In the genomic region with DNA sequence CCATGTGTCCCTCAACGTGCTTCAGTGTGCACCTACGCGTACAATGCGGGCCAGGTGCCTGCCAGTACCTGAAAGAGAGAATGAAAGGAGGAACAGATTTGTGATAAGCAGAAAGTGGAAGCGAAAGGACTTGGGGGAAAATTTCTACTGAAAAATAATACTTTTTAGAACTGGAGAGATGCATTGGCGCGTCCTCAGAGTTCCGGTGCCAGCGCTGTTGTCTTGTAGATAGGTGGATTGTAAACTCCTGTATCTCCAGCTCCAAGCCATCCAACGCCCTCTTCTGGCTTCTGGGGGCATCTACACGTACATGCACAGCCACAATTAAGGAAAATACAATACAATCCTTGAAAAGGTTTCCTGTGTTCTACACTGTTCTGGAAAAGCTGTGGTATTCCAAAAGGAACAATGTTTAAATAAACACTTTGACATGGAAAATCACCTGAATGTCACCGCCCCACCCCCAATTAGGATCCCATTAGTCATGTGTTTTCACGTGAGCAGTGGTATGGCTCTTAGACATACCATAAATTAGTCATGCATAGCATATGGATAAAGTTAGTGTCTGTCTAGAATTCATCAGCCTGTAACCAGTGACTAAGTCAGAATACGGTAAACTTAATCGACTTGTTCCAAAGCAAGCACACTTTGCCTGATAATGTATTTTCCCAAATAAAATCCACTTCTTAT, we compare ENCODE assay signal across 12 mouse cellular contexts.
DNase-seq lines count a peak whose midpoint lies in the region; ATAC-seq and TF ChIP-seq lines count a peak whose summit lies in the region.
"Had no signal": no experiment of that assay in that cellular context is flagged by ENCODE, and none has a peak within 500 bp of the region (broad histone marks: within the 10 kb centered on the region; RNA-seq: fewer than 3 reads in every experiment).

No protein-coding gene starts in this region.

- no peak for TF ChIP-seq POLR2A in kidney, adult 2 months (IDR thresholded peaks at IDR 0.05; ENCODE audit: low read depth, low read length)

- no peak overlapping the region for H3K4me3 ChIP-seq in kidney, adult 2 months (ENCODE audit: insufficient read depth, low read depth, low read length)
- H3K4me3 ChIP-seq in G1E (ENCODE audit: low read depth, low read length) = no peak overlapping the region
- no peak overlapping the region for H3K4me3 ChIP-seq in forebrain, embryonic 12.5 days (replicated peaks)
- H3K4me3 ChIP-seq: forebrain, embryonic 10.5 days; midbrain, embryonic 13.5 days; neural tube, embryonic 15.5 days had no signal

- no peak overlapping the region for H3K9ac ChIP-seq in forebrain, embryonic 12.5 days
- H3K9ac ChIP-seq: midbrain, embryonic 13.5 days; neural tube, embryonic 15.5 days had no signal

- H3K4me2 ChIP-seq in forebrain, embryonic 12.5 days = no peak overlapping the region
- H3K4me2 ChIP-seq: midbrain, embryonic 13.5 days; neural tube, embryonic 15.5 days had no signal

- DNase-seq in kidney, adult 2 months = no peak
- DNase-seq in kidney, postnatal 25 days = no peak
- DNase-seq in A20 (ENCODE audit: low read depth, low spot score) = peak; percentile 74
- DNase-seq in G1E (ENCODE audit: low spot score) = no peak
- peak; percentile 47 for DNase-seq in naive thymus-derived CD4-positive, alpha-beta T cell, adult 2 months (ENCODE audit: low read depth)
- DNase-seq in gastrocnemius, postnatal 25 days = no peak
- DNase-seq in heart, adult 8-10 months (ENCODE audit: low spot score) = no peak
- DNase-seq: kidney, adult 9 months had no signal

- WGBS in kidney, adult 2 months = 79% methylated on average over 15 of the region's 15 CpGs
- 84% methylated on average over 15 of the region's 15 CpGs for WGBS in forebrain, embryonic 12.5 days

- H3K9me3 ChIP-seq in G1E (replicated peaks) = no peaks in the 10 kb centered on the region
- H3K9me3 ChIP-seq in forebrain, embryonic 12.5 days = no peaks in the 10 kb centered on the region
- H3K9me3 ChIP-seq: forebrain, embryonic 10.5 days; midbrain, embryonic 13.5 days; neural tube, embryonic 15.5 days had no signal

- H3K27ac ChIP-seq in kidney, adult 2 months (ENCODE audit: insufficient read depth, low read depth, low read length) = no peak overlapping the region
- no peak overlapping the region for H3K27ac ChIP-seq in forebrain, embryonic 12.5 days
- H3K27ac ChIP-seq: forebrain, embryonic 10.5 days; midbrain, embryonic 13.5 days; neural tube, embryonic 15.5 days had no signal

- 0 out of 2 replicates have a peak, but pooled peaks have one; percentile 1 for TF ChIP-seq CTCF in kidney, adult 2 months (conservative IDR thresholded peaks at IDR 0.05; ENCODE audit: insufficient read depth, insufficient read length, low read depth, low read length)
- TF ChIP-seq CTCF in G1E (IDR thresholded peaks at IDR 0.05; ENCODE audit: low read depth, low read length) = 0 out of 2 replicates have a peak, but pooled peaks have one; percentile 17

- no peaks in the 10 kb centered on the region for H3K36me3 ChIP-seq in kidney, adult 2 months (ENCODE audit: control insufficient read depth, insufficient read depth, low read length)
- no peaks in the 10 kb centered on the region for H3K36me3 ChIP-seq in G1E (replicated peaks)
- H3K36me3 ChIP-seq in forebrain, embryonic 12.5 days (replicated peaks) = no peaks in the 10 kb centered on the region
- H3K36me3 ChIP-seq: forebrain, embryonic 10.5 days; midbrain, embryonic 13.5 days; neural tube, embryonic 15.5 days had no signal

- H3K27me3 ChIP-seq in kidney, adult 2 months (replicated peaks; ENCODE audit: control insufficient read depth, insufficient read depth, low read length) = no peaks in the 10 kb centered on the region
- no peaks in the 10 kb centered on the region for H3K27me3 ChIP-seq in G1E (ENCODE audit: insufficient read depth, low read length)
- H3K27me3 ChIP-seq in forebrain, embryonic 12.5 days = no peaks in the 10 kb centered on the region
- H3K27me3 ChIP-seq: midbrain, embryonic 13.5 days; neural tube, embryonic 15.5 days had no signal

- no peaks in the 10 kb centered on the region for H3K4me1 ChIP-seq in kidney, adult 2 months (ENCODE audit: control insufficient read depth, insufficient read depth, low read length)
- peaks cover 66% of the 10 kb centered on the region for H3K4me1 ChIP-seq in G1E (ENCODE audit: insufficient read depth, low read depth, low read length)
- H3K4me1 ChIP-seq in forebrain, embryonic 12.5 days = no peaks in the 10 kb centered on the region
- H3K4me1 ChIP-seq: midbrain, embryonic 13.5 days; neural tube, embryonic 15.5 days had no signal

- ATAC-seq in G1E (ENCODE audit: extremely low read depth, insufficient number of reproducible peaks, low FRiP score, poor library complexity, severe bottlenecking) = no peak
- ATAC-seq in forebrain, embryonic 12.5 days (ENCODE audit: low FRiP score) = no peak
- ATAC-seq: midbrain, embryonic 13.5 days had no signal

Comparison
In these comparisons a context has a peak if more than half of its experiments do, and no peak if none do; other contexts are left out.
1. DNase-seq: peak in A20 (single experiment) and naive thymus-derived CD4-positive, alpha-beta T cell, adult 2 months (single experiment); none in kidney, adult 2 months (single experiment), kidney, postnatal 25 days (0 of 2), G1E (single experiment), gastrocnemius, postnatal 25 days (single experiment) and heart, adult 8-10 months (single experiment).